Mouse (Mus musculus): ENCODE results near the gene Alx1.

GRCm38 (mm10) chr10:103045019-103045418, 15.0 kb upstream of the Alx1 start:
- no peak for TF ChIP-seq CTCF (IDR thresholded peaks at IDR 0.05; ENCODE audit: control insufficient read depth, insufficient read depth, low read length)
- TF ChIP-seq POLR2A (IDR thresholded peaks at IDR 0.05; ENCODE audit: borderline replicate concordance, control insufficient read depth, low read depth, low read length): no peak
